Mouse (Mus musculus): ENCODE data around the gene Gsta3. TPM values are rescaled to one million over a fixed set of nuclear protein-coding genes. Genes with fewer than 3 reads are reported as not detected.
"Not testable (repeated sequence)": the region's sequence is repeated elsewhere in the genome, so short reads cannot be mapped to it uniquely, and the experiment has no call there.

Gene Gsta3
- total RNA-seq, 2 experiments from 2014 or later, result 0.46 to 0.47 TPM

DNA sequence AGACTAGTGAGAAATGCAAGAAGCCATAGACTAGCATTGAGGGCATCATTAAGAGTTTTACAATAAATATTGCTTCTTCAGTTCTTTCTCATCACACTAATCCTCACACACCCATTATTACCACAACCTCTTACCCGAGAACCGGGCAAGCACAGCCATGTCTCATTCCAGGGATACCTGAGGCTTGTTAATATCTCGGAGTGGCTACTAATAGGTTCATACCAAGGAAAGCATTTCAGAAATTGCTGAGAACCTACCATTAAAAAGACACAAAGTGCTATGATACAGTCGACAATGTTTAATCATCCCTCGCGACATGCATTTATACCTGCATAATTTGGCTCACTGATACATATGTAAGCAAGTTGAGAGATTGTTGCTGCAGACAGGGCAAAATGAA, 5.0 kb upstream of the Gsta3 start:
- no peak for TF ChIP-seq CTCF (IDR thresholded peaks at IDR 0.05)
- intact Hi-C loops (cut with DNase I), result no loop called here
- Histone ChIP-seq H3K4me3 (no peak overlapping the region), H3K27ac (no peak overlapping the region)
- no peak for DNase-seq

DNA sequence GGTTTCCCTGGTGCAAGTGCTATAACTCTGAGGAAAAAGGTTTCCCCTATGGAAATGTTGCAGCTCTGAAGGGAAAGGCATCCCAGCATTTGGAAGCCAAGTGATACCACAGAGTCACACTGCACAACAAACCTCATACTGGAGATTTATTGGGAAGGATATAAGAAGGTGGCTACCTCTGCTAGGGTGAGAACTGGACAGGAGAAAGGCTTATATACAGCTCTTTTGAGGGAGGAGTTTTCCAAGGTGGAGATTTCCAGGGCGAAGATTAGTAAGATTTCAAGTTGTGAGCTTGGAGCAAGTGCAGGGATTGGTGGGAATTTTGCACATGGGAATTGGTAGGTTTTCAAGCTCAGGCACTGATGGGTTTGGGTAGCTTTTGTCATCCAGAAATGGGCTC, 707 bp downstream of the Gsta3 start:
- H3K4me3 ChIP-seq, result no peak overlapping the region
- H3K27ac ChIP-seq, result no peak overlapping the region
- DNase-seq, result no peak
- no peak for TF ChIP-seq CTCF (IDR thresholded peaks at IDR 0.05)
- intact Hi-C loops (cut with DNase I), result no loop called here

DNA sequence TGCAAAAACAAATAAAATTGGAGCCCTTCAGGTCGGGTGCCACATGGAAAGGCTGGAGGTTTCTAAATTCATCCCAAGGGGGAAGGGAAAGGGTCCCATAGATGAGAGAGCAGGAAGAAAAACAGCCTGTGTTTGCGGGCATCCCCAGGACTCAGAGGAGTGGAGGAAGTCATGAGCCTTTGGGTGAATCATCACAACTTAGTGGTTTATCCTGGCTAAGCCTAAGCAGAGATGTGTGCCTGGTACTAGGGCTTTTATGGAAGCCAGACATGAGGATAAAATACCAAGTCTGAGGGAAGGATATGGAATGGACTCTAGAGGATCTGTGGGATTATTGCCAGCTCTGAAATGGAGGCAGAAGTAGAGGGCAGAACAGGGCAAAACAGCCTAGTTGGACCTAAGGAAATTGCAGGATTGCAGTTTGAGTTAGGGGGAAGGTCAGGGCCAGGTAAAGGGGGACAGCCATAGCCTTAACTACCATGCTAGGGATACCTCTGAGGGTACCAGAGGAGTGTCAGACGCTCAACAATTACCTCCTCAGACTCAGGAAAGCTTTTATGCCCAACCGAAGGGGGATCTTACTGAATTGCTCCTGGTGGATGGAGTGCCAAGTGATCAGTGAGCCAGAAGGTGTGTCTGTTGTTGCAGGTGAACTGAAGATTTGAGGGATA, 4.0 kb downstream of the Gsta3 start:
- TF ChIP-seq CTCF (IDR thresholded peaks at IDR 0.05), result no peak
- DNase-seq, result no peak
- intact Hi-C loops (cut with DNase I), result no loop called here
- Histone ChIP-seq H3K27ac (no peak overlapping the region), H3K4me3 (no peak overlapping the region)

DNA sequence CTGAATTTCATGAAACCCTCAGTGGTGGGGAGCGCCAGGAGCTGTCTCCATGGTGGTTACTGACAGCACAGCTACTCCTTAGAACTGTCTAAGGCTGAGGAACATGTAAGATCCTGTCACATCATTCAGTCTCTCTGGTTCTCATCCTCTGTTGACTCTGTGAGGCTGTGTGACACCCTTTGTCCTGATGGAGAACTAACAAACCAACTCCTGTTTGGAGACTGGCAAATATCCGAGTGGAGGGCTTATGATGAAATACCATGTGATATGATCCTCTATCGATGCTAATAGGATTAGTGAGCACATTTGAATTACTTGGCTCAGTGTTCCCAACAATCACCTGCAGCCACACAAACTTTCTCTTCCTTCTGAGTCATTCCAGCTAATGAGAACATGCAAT, 5.7 kb downstream of the Gsta3 start:
- DNase-seq, result no peak
- no peak overlapping the region for H3K27ac ChIP-seq
- no peak for TF ChIP-seq CTCF (IDR thresholded peaks at IDR 0.05)
- no peak overlapping the region for H3K4me3 ChIP-seq
- intact Hi-C loops (cut with DNase I), result no loop called here

DNA sequence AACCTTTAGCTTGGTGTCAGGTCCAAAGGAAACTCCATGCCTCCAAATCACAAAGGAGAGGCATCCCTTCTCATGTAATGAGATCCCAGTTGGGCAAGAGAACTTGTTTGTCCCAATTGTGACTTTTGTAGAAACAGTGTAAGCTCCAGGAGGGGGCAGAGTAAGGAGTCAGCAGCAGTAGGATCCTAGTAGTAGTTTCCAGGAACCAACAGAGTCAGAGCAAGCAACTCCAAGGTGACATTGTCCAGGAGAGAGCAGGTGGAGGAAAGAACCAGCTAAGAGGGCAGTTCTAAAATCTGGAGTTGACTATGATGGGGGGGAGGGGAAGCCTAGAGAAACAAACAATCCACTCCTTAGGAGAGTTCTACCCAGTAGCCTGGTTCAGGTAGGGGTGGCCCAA, 7.5 kb downstream of the Gsta3 start:
- no peak for TF ChIP-seq CTCF (IDR thresholded peaks at IDR 0.05)
- intact Hi-C loops (cut with DNase I), result no loop called here
- no peak overlapping the region for H3K4me3 ChIP-seq
- H3K27ac ChIP-seq, result no peak overlapping the region
- DNase-seq, result no peak

DNA sequence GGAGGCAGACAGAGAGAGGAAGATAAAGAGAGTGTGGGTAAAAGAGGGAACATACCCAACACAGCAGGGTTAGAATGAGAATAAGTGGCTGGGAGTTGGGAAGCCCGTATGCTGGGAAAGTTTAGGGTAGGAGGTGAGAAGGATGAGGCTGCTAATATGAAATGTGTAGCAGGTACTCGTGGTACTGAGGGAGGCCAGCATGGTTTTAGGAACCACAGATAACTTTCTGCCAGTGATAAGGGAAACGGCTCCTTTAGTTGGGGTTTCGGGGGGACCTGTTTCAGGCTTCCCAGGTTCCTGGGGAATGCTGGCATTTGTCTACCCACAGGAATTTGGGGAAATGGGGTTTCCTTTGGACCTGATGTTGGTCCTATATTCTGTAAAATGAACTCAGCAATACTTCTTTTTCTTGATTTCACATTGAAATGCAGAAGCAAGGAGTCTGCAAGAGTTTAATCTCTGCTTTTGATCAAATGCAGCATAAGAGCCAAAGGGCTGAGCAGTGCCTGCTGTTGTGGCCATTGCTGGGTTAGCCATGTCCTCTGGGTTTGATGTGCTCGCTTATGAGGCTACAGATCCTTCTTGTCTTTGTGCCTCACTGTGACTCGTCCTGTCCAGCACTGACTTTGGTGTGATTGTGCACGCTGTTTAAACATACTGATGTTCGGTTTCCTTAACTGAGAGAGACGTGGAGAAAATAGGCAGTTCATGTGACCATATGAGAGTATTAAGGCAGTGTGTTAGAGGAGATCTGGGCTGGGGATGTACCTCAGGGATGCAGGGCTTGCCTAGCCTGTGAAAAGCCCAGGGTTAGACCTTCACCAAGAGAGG, 8.4 kb downstream of the Gsta3 start:
- intact Hi-C loops (cut with DNase I), result no loop called here

DNA sequence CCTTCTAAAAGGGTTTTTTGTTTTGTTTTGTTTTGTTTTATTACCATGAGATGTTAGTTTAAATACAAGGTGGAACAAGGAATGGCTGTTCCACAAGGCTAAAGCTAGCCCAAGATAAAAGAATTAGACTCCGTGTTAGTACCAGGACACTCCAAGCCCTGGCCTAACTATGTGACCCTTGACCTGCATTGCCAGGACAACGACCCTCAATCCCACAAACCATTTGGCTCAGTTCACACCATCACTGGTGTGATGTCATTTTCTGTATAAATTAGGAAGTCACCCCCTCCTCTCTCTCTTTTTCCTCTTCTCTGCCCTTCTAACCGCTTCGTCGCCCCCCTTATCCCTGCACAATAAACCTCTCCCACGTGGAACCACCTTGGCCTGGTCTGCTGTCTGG, 11.3 kb downstream of the Gsta3 start:
- no peak overlapping the region for H3K27ac ChIP-seq
- H3K4me3 ChIP-seq, result no peak overlapping the region
- intact Hi-C loops (cut with DNase I), result no loop called here
- DNase-seq, result no peak
- TF ChIP-seq CTCF (IDR thresholded peaks at IDR 0.05), result no peak

More for the DNA sequence above, 8.4 kb downstream of the Gsta3 start:
- TF ChIP-seq CTCF (IDR thresholded peaks at IDR 0.05), result no peak
- DNase-seq, result no peak
- no peak overlapping the region for H3K27ac ChIP-seq
- H3K4me3 ChIP-seq, result no peak overlapping the region

DNA sequence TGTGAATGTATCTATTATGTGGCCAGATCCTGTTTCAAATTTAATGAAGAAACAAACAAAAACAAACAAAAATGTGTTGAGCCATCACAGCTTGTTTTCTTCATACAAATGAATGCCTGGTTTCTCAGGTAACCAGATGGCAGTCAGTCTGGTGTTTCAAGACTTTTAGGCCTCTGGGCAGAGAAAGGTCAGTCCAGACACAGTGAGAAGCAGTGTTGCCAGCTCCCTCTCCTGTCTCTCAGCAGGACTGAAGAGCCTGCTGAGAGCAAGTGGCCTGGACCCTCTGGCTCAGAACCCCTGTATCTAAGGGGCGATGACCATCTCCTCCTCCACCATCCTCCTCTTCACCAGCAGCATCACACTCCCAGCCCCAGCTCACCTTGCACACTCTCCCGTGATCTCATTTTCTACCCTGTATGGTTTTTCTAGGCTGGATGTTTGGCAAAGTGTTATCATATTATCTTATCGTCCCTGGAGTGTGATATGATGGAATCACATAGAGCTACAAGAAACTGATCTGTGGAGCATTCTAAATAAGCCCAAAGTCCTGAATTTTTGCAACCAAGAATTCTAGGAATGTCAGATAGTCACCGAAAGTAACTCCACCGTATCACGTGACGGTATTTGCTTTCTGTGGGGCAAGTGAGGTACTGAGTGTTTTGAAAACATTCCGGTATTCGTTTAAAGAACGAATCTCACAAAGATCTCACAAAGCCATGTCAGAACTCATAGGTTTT, 12.3 kb downstream of the Gsta3 start:
- Histone ChIP-seq H3K27ac (no peak overlapping the region), H3K4me3 (no peak overlapping the region)
- DNase-seq, result no peak
- intact Hi-C loops (cut with DNase I), result no loop called here
- TF ChIP-seq CTCF (IDR thresholded peaks at IDR 0.05), result no peak

DNA sequence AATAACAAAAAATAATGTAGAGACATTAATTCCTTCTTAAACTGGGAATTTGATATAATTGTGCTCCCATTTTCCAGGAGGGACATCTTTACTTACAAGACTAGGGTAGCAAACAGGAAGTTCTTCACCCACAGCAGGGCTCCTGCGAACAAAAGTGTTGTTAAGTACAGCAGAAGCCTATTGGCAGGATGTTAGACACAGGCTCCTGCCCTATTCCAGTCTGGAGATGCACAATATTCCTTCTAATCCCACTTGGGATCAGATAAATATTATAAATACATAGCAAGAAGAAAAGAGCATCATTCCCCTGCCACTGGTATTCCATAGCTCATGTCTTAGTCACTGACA, 12.9 kb downstream of the Gsta3 start:
- Histone ChIP-seq H3K27ac (no peak overlapping the region), H3K4me3 (no peak overlapping the region)
- no peak for TF ChIP-seq CTCF (IDR thresholded peaks at IDR 0.05)
- intact Hi-C loops (cut with DNase I), result no loop called here
- DNase-seq, result no peak

DNA sequence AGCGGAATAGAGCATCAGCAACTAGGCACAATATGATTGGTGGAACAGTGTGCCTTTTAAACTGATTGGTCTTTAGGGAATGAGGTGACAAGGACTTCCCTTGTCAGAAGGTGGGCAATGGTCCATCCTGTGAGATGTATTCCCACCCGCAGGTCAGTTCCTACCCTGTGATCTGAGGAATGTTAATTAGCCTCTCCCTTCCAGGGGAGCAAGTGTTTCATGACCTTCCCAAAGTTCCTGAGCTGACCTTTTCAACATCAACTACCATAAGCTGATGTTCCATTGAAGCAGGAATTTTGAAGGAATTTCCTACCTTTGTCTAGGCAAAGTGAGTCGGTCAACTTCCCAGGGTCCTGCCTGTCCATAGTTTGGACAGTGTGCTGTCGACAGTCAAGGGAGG, 13.5 kb downstream of the Gsta3 start:
- no peak for TF ChIP-seq CTCF (IDR thresholded peaks at IDR 0.05)
- intact Hi-C loops (cut with DNase I), result no loop called here
- Histone ChIP-seq H3K27ac (no peak overlapping the region), H3K4me3 (no peak overlapping the region)
- no peak for DNase-seq

DNA sequence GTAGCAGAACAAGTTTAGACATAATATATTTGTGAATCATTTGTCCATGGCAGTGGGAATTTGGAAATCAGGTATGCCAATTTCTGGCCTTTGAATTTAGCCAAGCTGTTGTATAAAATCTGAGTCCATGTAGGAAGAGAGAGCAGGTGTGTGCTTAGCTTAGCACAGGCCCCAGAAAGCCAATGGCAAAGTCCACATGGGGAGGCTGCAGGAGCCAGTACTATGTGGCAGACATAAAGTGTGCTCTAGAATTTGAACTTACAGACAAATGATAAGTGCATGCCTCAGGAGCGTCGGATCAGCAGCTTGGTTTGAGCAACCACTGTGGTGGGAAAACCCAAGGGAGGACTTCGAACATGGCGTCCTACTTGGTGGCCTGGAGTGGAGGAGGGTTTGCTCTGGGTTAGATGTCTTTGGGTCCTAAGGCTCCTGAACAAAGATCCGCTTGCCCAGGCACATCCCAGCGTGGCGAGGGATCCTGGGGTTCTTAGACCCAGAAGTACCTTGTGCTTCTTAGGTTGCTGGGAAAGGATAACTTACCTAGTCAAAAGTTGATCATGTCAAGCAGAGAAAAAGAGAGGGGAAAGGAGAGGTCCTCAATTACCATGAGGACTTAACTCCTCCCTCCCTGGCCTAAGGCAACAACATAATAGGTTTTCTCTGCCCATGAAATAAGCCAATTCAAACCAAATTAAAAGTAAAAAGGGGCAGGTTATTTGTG, 15.4 kb downstream of the Gsta3 start:
- intact Hi-C loops (cut with DNase I), result no loop called here
- no peak for DNase-seq
- TF ChIP-seq CTCF (IDR thresholded peaks at IDR 0.05), result no peak
- Histone ChIP-seq H3K4me3 (no peak overlapping the region), H3K27ac (no peak overlapping the region)

DNA sequence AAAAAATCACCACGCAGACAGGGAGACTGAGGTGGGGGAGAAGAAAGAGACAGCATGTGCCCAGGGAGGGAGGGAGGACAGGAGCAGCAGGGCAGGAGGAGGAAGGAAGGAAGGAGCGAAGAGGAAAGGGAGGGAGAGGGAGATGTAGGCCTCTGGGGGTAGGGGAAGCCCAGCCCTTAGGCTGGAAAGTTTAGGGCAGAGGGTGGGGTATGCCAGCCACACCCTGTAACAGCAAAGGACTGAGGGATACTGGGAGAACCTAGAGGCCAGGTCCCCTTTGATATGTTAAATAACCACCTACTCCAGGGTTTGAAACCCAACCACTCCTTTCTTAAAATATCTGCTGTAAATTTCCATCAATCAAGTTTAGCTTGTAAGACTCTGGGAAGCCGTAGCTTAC, 16.0 kb downstream of the Gsta3 start:
- no peak for DNase-seq
- no peak overlapping the region for H3K4me3 ChIP-seq
- intact Hi-C loops (cut with DNase I), result no loop called here
- no peak for TF ChIP-seq CTCF (IDR thresholded peaks at IDR 0.05)
- H3K27ac ChIP-seq, result no peak overlapping the region

DNA sequence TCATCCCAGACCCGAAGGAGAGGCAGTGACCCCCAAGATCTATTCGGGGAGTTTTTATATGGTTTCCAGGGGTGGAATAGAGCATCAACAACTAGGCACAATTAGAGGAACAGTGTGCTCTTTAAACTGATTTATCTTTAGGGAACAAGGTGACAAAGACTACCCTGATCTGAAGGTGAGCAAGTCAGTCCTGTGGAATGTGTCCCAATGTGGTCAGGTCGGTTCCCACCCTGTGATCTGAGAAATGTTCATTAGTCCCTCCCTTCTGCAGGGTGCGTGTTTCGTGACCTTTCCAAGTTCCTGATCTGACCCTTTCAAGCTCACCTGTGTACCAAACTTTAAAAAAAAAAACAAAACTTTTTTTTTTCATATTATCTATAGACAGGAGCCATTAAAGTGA, 16.5 kb downstream of the Gsta3 start:
- intact Hi-C loops (cut with DNase I), result no loop called here
- Histone ChIP-seq H3K27ac (no peak overlapping the region), H3K4me3 (no peak overlapping the region)
- DNase-seq, result no peak
- TF ChIP-seq CTCF (IDR thresholded peaks at IDR 0.05), result no peak

DNA sequence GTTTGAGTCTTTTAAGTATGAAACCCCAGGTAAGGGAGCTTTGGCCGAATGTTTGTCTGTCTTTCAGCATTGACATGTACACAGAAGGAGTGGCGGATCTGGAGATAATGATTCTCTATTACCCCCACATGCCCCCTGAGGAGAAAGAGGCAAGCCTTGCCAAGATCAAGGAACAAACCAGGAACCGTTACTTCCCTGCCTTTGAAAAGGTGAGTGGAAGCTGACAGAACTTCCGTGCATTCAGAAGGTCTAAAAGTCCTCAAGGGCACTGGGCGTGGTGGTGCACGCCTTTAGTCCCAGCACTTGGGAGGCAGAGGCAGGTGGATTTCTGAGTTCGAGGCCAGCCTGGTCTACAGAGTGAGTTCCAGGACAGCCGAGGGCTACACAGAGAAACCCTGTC, 19.6 kb downstream of the Gsta3 start:
- H3K4me3 ChIP-seq; DNase-seq; intact Hi-C loops (cut with DNase I); H3K27ac ChIP-seq: not testable (repeated sequence)

Measured in gastrocnemius, adult 2 months (tissue).